Mouse (Mus musculus) heart, embryonic 16.5 days (tissue): ENCODE measurements around the gene Armc12. TPM values are rescaled to one million over a fixed set of nuclear protein-coding genes. Genes with fewer than 3 reads are reported as not detected.

Experiments used
- ATAC-seq: fragments of 200-750 bp; cut with Nextera tagmentation; replicated peaks from 2 replicates; pipeline ENCODE4 v1.8.0; 2017; ENCODE audit warnings: moderate number of reproducible peaks; ENCODE audit not compliant: insufficient read depth, low FRiP score; ENCODE audit errors: extremely low read depth
- H3K27ac ChIP-seq: fragments of 300-500 bp; sonication (generic); 2 replicates; pipeline ENCODE4 v1.5.1; 2014; ENCODE audit warnings: mild to moderate bottlenecking, low read length, control low read depth, moderate library complexity
- H3K27me3 ChIP-seq: fragments of 300-500 bp; sonication (generic); 2 replicates; pipeline ENCODE4 v1.6.1; 2014; ENCODE audit warnings: low read length, mixed read lengths; ENCODE audit not compliant: control insufficient read depth, insufficient read depth
- H3K36me3 ChIP-seq: fragments of 300-500 bp; sonication (generic); 2 replicates; pipeline ENCODE4 v1.6.1; 2014; ENCODE audit not compliant: control insufficient read depth, insufficient read depth
- H3K4me1 ChIP-seq: fragments of 300-500 bp; sonication (generic); 2 replicates; pipeline ENCODE4 v1.6.1; 2014; ENCODE audit warnings: low read length, mixed read lengths; ENCODE audit not compliant: control insufficient read depth, insufficient read depth
- H3K4me2 ChIP-seq: fragments of 300-500 bp; sonication (generic); 2 replicates; pipeline ENCODE4 v1.6.1; 2014; ENCODE audit warnings: low read depth, mild to moderate bottlenecking, control low read depth, low read length
- H3K4me3 ChIP-seq: fragments of 300-500 bp; sonication (generic); 2 replicates; pipeline ENCODE4 v1.5.1; 2014; ENCODE audit warnings: mild to moderate bottlenecking, control low read depth, low read length
- H3K9ac ChIP-seq: fragments of 300-500 bp; sonication (generic); 2 replicates; pipeline ENCODE4 v1.6.1; 2014; ENCODE audit warnings: low read length, control low read depth
- H3K9me3 ChIP-seq: fragments of 300-500 bp; sonication (generic); replicated peaks from 2 replicates; pipeline ENCODE4 v1.6.1; 2016; ENCODE audit warnings: low read length; ENCODE audit not compliant: control insufficient read depth
- WGBS: fragments of 180-500 bp; shearing (Covaris S2); extraction: QIAGEN DNeasy Blood & Tissue Kit; methylation state at CpG from one replicate; pipeline ENCODE4 v1.1.7; 2014; 5-methylcytosine and 5-hydroxymethylcytosine counted together
- polyA plus RNA-seq: library from polyadenylated mRNA; unstranded; fragments of >200 nt; fragmentation: Nextera tagmentation; extraction: Ambion mirVana; gene quantifications from 2 replicates; pipeline ENCODE4 v1.2.1, GENCODE M21; 2015

Gene Armc12
- polyA plus RNA-seq, 1 experiment from 2014 or later: not detected

GRCm38 (mm10) chr17:28524009-28524695 is 6.5 kb upstream of the Armc12 start:
- Histone ChIP-seq H3K27ac (peak overlapping the region; percentile 39; the same call in 1 of the 2 replicates), H3K4me1 (peaks cover 19% of the 10 kb centered on the region), H3K36me3 (no peaks in the 10 kb centered on the region), H3K4me3 (peak overlapping the region; percentile 63), H3K9me3 (no peaks in the 10 kb centered on the region), H3K4me2 (peak overlapping the region; percentile 99), H3K27me3 (peaks cover 15% of the 10 kb centered on the region), H3K9ac (peak overlapping the region; percentile 72)
- no peak for ATAC-seq
- WGBS: 80% methylated on average over 23 of the region's 23 CpGs

GRCm38 (mm10) chr17:28524831-28525430 is 5.7 kb upstream of the Armc12 start:
- H3K27me3 ChIP-seq: peaks cover 15% of the 10 kb centered on the region
- no peak for ATAC-seq
- H3K4me3 ChIP-seq: no peak overlapping the region
- WGBS: 67% methylated on average over 4 of the region's 4 CpGs
- H3K4me2 ChIP-seq: no peak overlapping the region; the same call in 1 of the 2 replicates
- H3K4me1 ChIP-seq: peaks cover 19% of the 10 kb centered on the region
- H3K9ac ChIP-seq: no peak overlapping the region
- H3K36me3 ChIP-seq: no peaks in the 10 kb centered on the region
- no peak overlapping the region; the same call in 1 of the 2 replicates for H3K27ac ChIP-seq
- H3K9me3 ChIP-seq: no peaks in the 10 kb centered on the region

- 34% methylated on average over 12 of the region's 12 CpGs for WGBS
Measured at GRCm38 (mm10) chr17:28527184-28528042, 3.2 kb upstream of the Armc12 start.

GRCm38 (mm10) chr17:28528043-28528351 is 2.6 kb upstream of the Armc12 start:
- Histone ChIP-seq H3K9ac (no peak overlapping the region), H3K27me3 (peaks cover 4% of the 10 kb centered on the region; the same call in 1 of the 2 replicates), H3K9me3 (no peaks in the 10 kb centered on the region), H3K4me1 (peaks cover 13% of the 10 kb centered on the region; the same call in 1 of the 2 replicates), H3K4me2 (peak overlapping the region; percentile 50), H3K36me3 (no peaks in the 10 kb centered on the region), H3K4me3 (no peak overlapping the region), H3K27ac (no peak overlapping the region)
- 0 out of 2 replicates have a peak, but pooled peaks have one; percentile 29 for ATAC-seq
- 3% methylated on average over 6 of the region's 6 CpGs for WGBS

More at GRCm38 (mm10) chr17:28527184-28528042, 3.2 kb upstream of the Armc12 start:
- Histone ChIP-seq H3K4me1 (peaks cover 13% of the 10 kb centered on the region; the same call in 1 of the 2 replicates), H3K27ac (0 out of 2 replicates have a peak overlapping the region, but pooled peaks have one; percentile 14), H3K4me2 (peak overlapping the region; percentile 50), H3K27me3 (peaks cover 4% of the 10 kb centered on the region; the same call in 1 of the 2 replicates), H3K36me3 (no peaks in the 10 kb centered on the region), H3K9me3 (no peaks in the 10 kb centered on the region), H3K9ac (0 out of 2 replicates have a peak overlapping the region, but pooled peaks have one; percentile 34), H3K4me3 (no peak overlapping the region)
- no peak for ATAC-seq

- H3K9ac ChIP-seq: no peak overlapping the region
- peaks cover 9% of the 10 kb centered on the region; the same call in 1 of the 2 replicates for H3K4me1 ChIP-seq
- 55% methylated on average over 4 of the region's 4 CpGs for WGBS
- no peak for ATAC-seq
- no peak overlapping the region for H3K4me3 ChIP-seq
- peaks cover 4% of the 10 kb centered on the region; the same call in 1 of the 2 replicates for H3K27me3 ChIP-seq
- H3K27ac ChIP-seq: no peak overlapping the region
- H3K9me3 ChIP-seq: no peaks in the 10 kb centered on the region
- no peaks in the 10 kb centered on the region for H3K36me3 ChIP-seq
- no peak overlapping the region for H3K4me2 ChIP-seq
Measured at GRCm38 (mm10) chr17:28529116-28529515, 1.5 kb upstream of the Armc12 start.

- ATAC-seq: no peak
- Histone ChIP-seq H3K4me1 (peaks cover 9% of the 10 kb centered on the region; the same call in 1 of the 2 replicates), H3K27me3 (peaks cover 2% of the 10 kb centered on the region; the same call in 1 of the 2 replicates), H3K27ac (no peak overlapping the region), H3K36me3 (no peaks in the 10 kb centered on the region), H3K4me3 (no peak overlapping the region), H3K4me2 (no peak overlapping the region), H3K9me3 (no peaks in the 10 kb centered on the region), H3K9ac (no peak overlapping the region)
- WGBS: 17% methylated on average over 18 of the region's 18 CpGs
Measured at GRCm38 (mm10) chr17:28531946-28532345, 1.3 kb downstream of the Armc12 start.

- 77% methylated on average over 7 of the region's 7 CpGs for WGBS
- no peak overlapping the region for H3K27ac ChIP-seq
- peaks cover 2% of the 10 kb centered on the region; the same call in 1 of the 2 replicates for H3K27me3 ChIP-seq
- H3K4me1 ChIP-seq: peaks cover 5% of the 10 kb centered on the region; the same call in 1 of the 2 replicates
- no peaks in the 10 kb centered on the region for H3K36me3 ChIP-seq
- H3K4me2 ChIP-seq: no peak overlapping the region
- H3K9me3 ChIP-seq: no peaks in the 10 kb centered on the region
- no peak overlapping the region for H3K4me3 ChIP-seq
- no peak for ATAC-seq
- H3K9ac ChIP-seq: no peak overlapping the region
Measured at GRCm38 (mm10) chr17:28532557-28532956, 2.0 kb downstream of the Armc12 start.

- 83% methylated on average over 13 of the region's 13 CpGs for WGBS
- Histone ChIP-seq H3K4me2 (no peak overlapping the region), H3K4me1 (0 out of 2 replicates have a peak, but pooled peaks cover 3% of the 10 kb centered on the region), H3K9ac (no peak overlapping the region), H3K27me3 (peaks cover 2% of the 10 kb centered on the region; the same call in 1 of the 2 replicates), H3K27ac (no peak overlapping the region), H3K4me3 (no peak overlapping the region), H3K9me3 (peaks cover 3% of the 10 kb centered on the region; the same call in 1 of the 2 replicates), H3K36me3 (no peaks in the 10 kb centered on the region)
- no peak for ATAC-seq
Measured at GRCm38 (mm10) chr17:28533327-28533726, 2.7 kb downstream of the Armc12 start.
